Mouse (Mus musculus) cerebellum, adult 11-12 months (tissue): Measurements from ENCODE around the gene Cxcr3.

Experiments
- DNase-seq: peaks from one replicate; pipeline ENCODE4 v3.0.0; 2022

Cxcr3 gene

GRCm38 (mm10) chrX:101733828-101734319, at the start of gene Cxcr3:
Cxcr3 (minus strand) TSS chrX:101734269.
- no peak for DNase-seq

GRCm38 (mm10) chrX:101772035-101772434, 38.0 kb upstream of the Cxcr3 start:
- no peak for DNase-seq

GRCm38 (mm10) chrX:101770307-101770706, 36.2 kb upstream of the Cxcr3 start:
- DNase-seq, result no peak

- no peak for DNase-seq
Measured at GRCm38 (mm10) chrX:101769478-101769877, 35.4 kb upstream of the Cxcr3 start.

GRCm38 (mm10) chrX:101767280-101767679, 33.2 kb upstream of the Cxcr3 start:
- no peak for DNase-seq

GRCm38 (mm10) chrX:101765111-101765510, 31.0 kb upstream of the Cxcr3 start:
- no peak for DNase-seq

GRCm38 (mm10) chrX:101764621-101765020, 30.6 kb upstream of the Cxcr3 start:
- DNase-seq, result no peak

GRCm38 (mm10) chrX:101754478-101754877, 20.4 kb upstream of the Cxcr3 start:
- peak; percentile 7 for DNase-seq

- no peak for DNase-seq
Measured at GRCm38 (mm10) chrX:101750144-101750543, 16.1 kb upstream of the Cxcr3 start.

- no peak for DNase-seq
Measured at GRCm38 (mm10) chrX:101741064-101741433, 7.0 kb upstream of the Cxcr3 start.

- no peak for DNase-seq
Measured at GRCm38 (mm10) chrX:101740335-101741063, 6.4 kb upstream of the Cxcr3 start.

GRCm38 (mm10) chrX:101737201-101737600, 3.1 kb upstream of the Cxcr3 start:
- no peak for DNase-seq

GRCm38 (mm10) chrX:101734981-101735380, 912 bp upstream of the Cxcr3 start:
- DNase-seq, result no peak

GRCm38 (mm10) chrX:101733288-101733687, 781 bp downstream of the Cxcr3 start:
- DNase-seq, result no peak

- no peak for DNase-seq
Measured at GRCm38 (mm10) chrX:101732644-101733043, 1.4 kb downstream of the Cxcr3 start.

- DNase-seq, result no peak
Measured at GRCm38 (mm10) chrX:101730010-101730409, 4.1 kb downstream of the Cxcr3 start.

GRCm38 (mm10) chrX:101720401-101720800, 13.7 kb downstream of the Cxcr3 start:
- DNase-seq, result no peak

GRCm38 (mm10) chrX:101705111-101705510, 29.0 kb downstream of the Cxcr3 start:
- no peak for DNase-seq

GRCm38 (mm10) chrX:101698232-101698631, 35.8 kb downstream of the Cxcr3 start:
- no peak for DNase-seq

- DNase-seq, result no peak
Measured at GRCm38 (mm10) chrX:101697537-101697936, 36.5 kb downstream of the Cxcr3 start.

GRCm38 (mm10) chrX:101695686-101696085, 38.4 kb downstream of the Cxcr3 start:
- DNase-seq, result no peak
